ENCODE assay signal across 28 mouse cellular contexts in genomic region chr6:126653561-126653960, GRCm38 (mm10). TPM values are rescaled to one million over a fixed set of nuclear protein-coding genes. Genes with fewer than 3 reads are reported as not detected.
"Had no signal": no experiment of that assay in that cellular context is flagged by ENCODE, and none has a peak within 500 bp of the region (broad histone marks: within the 10 kb centered on the region; RNA-seq: fewer than 3 reads in every experiment).

No protein-coding gene starts in this region.

- H3K27ac ChIP-seq: kidney, postnatal 0 days; left cerebral cortex, adult 2 months; limb, embryonic 10.5 days; limb, embryonic 13.5 days; liver, embryonic 12.5 days; liver, embryonic 15.5 days; lung, embryonic 15.5 days; midbrain, embryonic 10.5 days; midbrain, embryonic 13.5 days; neural tube, embryonic 13.5 days; stomach, embryonic 15.5 days had no signal

- H3K4me2 ChIP-seq: limb, embryonic 13.5 days; liver, embryonic 12.5 days; liver, embryonic 15.5 days; lung, embryonic 15.5 days; midbrain, embryonic 13.5 days; neural tube, embryonic 13.5 days; stomach, embryonic 15.5 days had no signal

- H3K4me3 ChIP-seq: left cerebral cortex, adult 2 months; limb, embryonic 10.5 days; limb, embryonic 13.5 days; liver, embryonic 12.5 days; liver, embryonic 15.5 days; lung, embryonic 15.5 days; megakaryocyte, embryonic 14.5 days; midbrain, embryonic 10.5 days; midbrain, embryonic 13.5 days; myocyte; neural tube, embryonic 13.5 days; stomach, embryonic 15.5 days had no signal

- H3K27me3 ChIP-seq: limb, embryonic 13.5 days; liver, embryonic 12.5 days; liver, embryonic 15.5 days; lung, embryonic 15.5 days; midbrain, embryonic 13.5 days; neural tube, embryonic 13.5 days; stomach, embryonic 15.5 days had no signal

- H3K4me1 ChIP-seq: limb, embryonic 10.5 days; liver, embryonic 12.5 days; liver, embryonic 15.5 days; lung, embryonic 15.5 days; megakaryocyte, embryonic 14.5 days; neural tube, embryonic 13.5 days; stomach, embryonic 15.5 days had no signal

- H3K9me3 ChIP-seq: limb, embryonic 10.5 days; limb, embryonic 13.5 days; liver, embryonic 12.5 days; liver, embryonic 15.5 days; lung, embryonic 15.5 days; megakaryocyte, embryonic 14.5 days; midbrain, embryonic 10.5 days; midbrain, embryonic 13.5 days; neural tube, embryonic 13.5 days; stomach, embryonic 15.5 days had no signal

- H3K36me3 ChIP-seq: limb, embryonic 10.5 days; limb, embryonic 13.5 days; liver, embryonic 12.5 days; liver, embryonic 15.5 days; lung, embryonic 15.5 days; midbrain, embryonic 10.5 days; midbrain, embryonic 13.5 days; neural tube, embryonic 13.5 days; stomach, embryonic 15.5 days had no signal

- ATAC-seq: liver, embryonic 12.5 days; midbrain, embryonic 13.5 days; midbrain, embryonic 16.5 days had no signal

- H3K9ac ChIP-seq: limb, embryonic 13.5 days; liver, embryonic 12.5 days; liver, embryonic 15.5 days; lung, embryonic 15.5 days; midbrain, embryonic 13.5 days; neural tube, embryonic 13.5 days; stomach, embryonic 15.5 days had no signal

- DNase-seq: kidney, adult 2 months; kidney, postnatal 25 days; layer of hippocampus, postnatal 36 days; liver; lung, adult 18-20 months; lung, postnatal 10 days; lung, postnatal 36 days; retina, postnatal 1 day; right cerebral cortex, postnatal 25 days; spleen, adult 18-20 months; thymus, adult 2 months; thymus, postnatal 25 days had no signal

RNA-seq across cellular contexts. Expression of gene Kcna1, which starts 7.4 kb away (rescaled TPM):
- total RNA-seq: monocyte, adult 5-6 weeks; neutrophil, adult 5-6 weeks had no signal
- polyA plus RNA-seq: liver, embryonic 15.5 days; myocyte had no signal
